Mouse (Mus musculus) liver, embryonic 11.5 days (tissue): ENCODE measurements at regions not wholly inside any gene's neighbourhood (a gene's known extent, or its start where the extent isn't known, plus 50 kb on each side); places are given as distances from the start of the nearest gene placed in this dataset.

ENCODE experiments used
- ATAC-seq: fragments of 200-750 bp; cut with Nextera tagmentation; replicated peaks from 2 replicates; pipeline ENCODE4 v1.8.0; 2017; ENCODE audit warnings: moderate number of reproducible peaks, mild to moderate bottlenecking, moderate TSS enrichment, moderate library complexity; ENCODE audit not compliant: low FRiP score
- DNase-seq: peaks from one replicate; pipeline ENCODE4 v3.0.0-alpha.2; 2017; ENCODE audit warnings: low spot score
- H3K27ac ChIP-seq: fragments of 300-500 bp; sonication (generic); 2 replicates; pipeline ENCODE4 v1.5.1; 2014; ENCODE audit warnings: mild to moderate bottlenecking, low read depth, low read length, control low read depth
- H3K27me3 ChIP-seq: fragments of 300-500 bp; sonication (generic); replicated peaks from 2 replicates; pipeline ENCODE4 v1.6.1; 2014; ENCODE audit warnings: low read length, mixed read lengths; ENCODE audit not compliant: control insufficient read depth, insufficient read depth
- H3K36me3 ChIP-seq: fragments of 300-500 bp; sonication (generic); 2 replicates; pipeline ENCODE4 v1.6.1; 2014; ENCODE audit warnings: mild to moderate bottlenecking, low read length, moderate library complexity, mixed read lengths; ENCODE audit not compliant: control insufficient read depth, insufficient read depth
- H3K4me1 ChIP-seq: fragments of 300-500 bp; sonication (generic); replicated peaks from 2 replicates; pipeline ENCODE4 v1.6.1; 2014; ENCODE audit warnings: low read length, mixed read lengths; ENCODE audit not compliant: control insufficient read depth, insufficient read depth
- H3K4me2 ChIP-seq: fragments of 300-500 bp; sonication (generic); 2 replicates; pipeline ENCODE4 v1.6.1; 2014; ENCODE audit warnings: mild to moderate bottlenecking, control low read depth, moderate library complexity
- H3K4me3 ChIP-seq: fragments of 300-500 bp; sonication (generic); 2 replicates; pipeline ENCODE4 v1.5.1; 2014; ENCODE audit warnings: low read depth, low read length, control low read depth
- H3K9ac ChIP-seq: fragments of 300-500 bp; sonication (generic); 2 replicates; pipeline ENCODE4 v1.6.1; 2014; ENCODE audit warnings: low read depth, low read length, control low read depth
- H3K9me3 ChIP-seq: fragments of 300-500 bp; sonication (generic); 2 replicates; pipeline ENCODE4 v1.6.1; 2016; ENCODE audit warnings: low read length, inconsistent platforms, mixed read lengths; ENCODE audit not compliant: control insufficient read depth
- WGBS: fragments of 180-500 bp; shearing (Covaris S2); extraction: QIAGEN DNeasy Blood & Tissue Kit; methylation state at CpG from one replicate; pipeline ENCODE4 v1.1.7; 2014; 5-methylcytosine and 5-hydroxymethylcytosine counted together

DNA sequence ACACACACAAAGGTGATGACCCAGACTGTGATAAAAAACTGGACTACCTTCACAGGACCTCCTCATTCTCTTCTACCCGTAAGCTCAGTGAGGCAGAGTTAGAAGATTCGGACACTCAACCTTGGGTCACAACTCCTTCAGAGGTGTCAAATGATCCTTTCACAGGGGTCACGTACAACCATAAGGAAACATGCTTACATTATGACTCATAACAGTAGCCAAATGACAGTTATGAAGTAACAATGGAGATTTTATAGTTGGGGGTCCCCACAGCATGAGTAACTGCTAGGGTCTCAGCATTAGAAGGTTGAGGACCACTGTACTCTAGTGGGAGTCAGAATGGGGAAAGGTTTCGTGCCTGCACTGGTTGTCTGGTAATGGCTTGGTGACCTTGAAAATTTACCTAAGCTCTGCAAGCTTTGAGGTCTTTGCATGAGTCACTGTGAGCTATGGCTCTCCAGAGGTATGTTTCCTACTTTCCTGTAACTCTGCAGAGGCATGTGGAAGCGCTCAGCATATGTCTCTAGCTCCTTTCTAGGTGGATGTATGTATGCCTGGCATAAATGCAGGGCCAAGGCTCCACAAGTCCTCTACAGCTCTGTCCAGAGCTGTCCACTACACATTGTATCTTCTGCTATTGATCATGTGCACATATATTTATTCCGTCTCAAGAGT is 158.6 kb downstream of the Rap2a start:
- DNase-seq (no peak), ATAC-seq (0 out of 2 replicates have a peak, but pooled peaks have one; percentile 2)
- H3K9ac ChIP-seq = no peak overlapping the region
- H3K36me3 ChIP-seq = no peaks in the 10 kb centered on the region
- no peaks in the 10 kb centered on the region for H3K27me3 ChIP-seq
- H3K9me3 ChIP-seq = no peaks in the 10 kb centered on the region
- no peak overlapping the region for H3K4me2 ChIP-seq
- H3K4me1 ChIP-seq = no peaks in the 10 kb centered on the region
- no peak overlapping the region for H3K4me3 ChIP-seq
- H3K27ac ChIP-seq = no peak overlapping the region
- 78% methylated on average over 6 of the region's 6 CpGs for WGBS

DNA sequence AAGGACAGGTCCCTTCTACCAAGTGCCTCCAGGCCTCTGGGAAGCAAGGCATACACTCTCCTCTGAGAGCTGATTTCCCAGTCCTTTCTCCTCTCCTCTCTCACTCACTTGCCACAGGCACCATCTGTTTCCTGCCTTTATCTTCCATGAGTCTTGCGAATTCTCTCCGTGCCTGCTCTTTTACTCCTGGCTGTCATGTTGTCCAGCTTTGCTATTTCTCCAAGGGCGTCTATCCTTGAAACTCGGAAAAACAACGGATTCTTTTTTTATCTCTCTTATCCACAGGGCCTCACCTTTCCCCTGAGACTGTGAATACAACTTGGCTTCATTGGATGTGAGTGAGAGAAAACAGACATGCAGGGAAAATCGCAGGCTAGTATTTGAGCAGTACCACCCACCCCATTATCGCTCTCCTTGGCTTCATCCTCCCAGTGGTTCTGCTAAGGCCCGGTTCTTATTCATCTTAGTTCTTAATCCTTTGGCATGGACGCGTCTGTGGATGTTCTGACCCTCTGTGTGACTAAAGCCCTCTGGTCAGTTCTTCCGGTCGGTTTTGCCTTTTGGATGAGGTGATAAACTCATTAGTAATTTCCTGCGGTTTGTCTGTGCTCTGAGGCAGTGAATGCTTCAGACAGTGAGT is 159.4 kb downstream of the Rap2a start:
- H3K9me3 ChIP-seq = no peaks in the 10 kb centered on the region
- ATAC-seq (peak; percentile 45; the same call in 1 of the 2 replicates), DNase-seq (no peak)
- WGBS = 20% methylated on average over 13 of the region's 13 CpGs
- H3K4me1 ChIP-seq = no peaks in the 10 kb centered on the region
- peak overlapping the region; percentile 21; the same call in 1 of the 2 replicates for H3K27ac ChIP-seq
- H3K4me3 ChIP-seq = no peak overlapping the region
- H3K36me3 ChIP-seq = no peaks in the 10 kb centered on the region
- H3K9ac ChIP-seq = no peak overlapping the region
- peak overlapping the region; percentile 37 for H3K4me2 ChIP-seq
- no peaks in the 10 kb centered on the region for H3K27me3 ChIP-seq

DNA sequence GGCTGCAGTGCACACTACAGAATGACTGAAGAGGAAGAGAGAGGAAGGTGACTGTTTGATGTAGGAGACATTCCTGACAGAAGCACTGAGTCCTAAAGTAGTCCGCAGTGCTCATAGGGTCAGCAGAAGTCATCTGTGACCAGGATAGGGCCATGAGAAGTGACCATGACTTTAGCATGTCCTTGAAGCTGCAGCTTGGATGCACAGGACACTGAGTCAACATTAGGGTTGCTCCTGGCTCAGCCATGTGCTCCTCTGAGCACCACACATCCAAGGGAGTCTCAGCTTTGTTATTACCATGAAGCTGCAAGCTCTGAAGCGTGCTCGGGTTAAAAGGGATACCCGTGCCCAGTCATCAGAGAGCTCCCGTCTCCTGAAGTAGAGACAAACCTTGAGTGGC is 164.3 kb downstream of the Rap2a start:
- no peak overlapping the region for H3K27ac ChIP-seq
- no peak for ATAC-seq
- no peak for DNase-seq
- no peaks in the 10 kb centered on the region for H3K36me3 ChIP-seq
- 92% methylated on average over 5 of the region's 5 CpGs for whole genome bisulfite sequencing
- H3K4me3 ChIP-seq = no peak overlapping the region
- H3K9me3 ChIP-seq = no peaks in the 10 kb centered on the region
- no peak overlapping the region for H3K9ac ChIP-seq
- H3K4me2 ChIP-seq = no peak overlapping the region
- H3K27me3 ChIP-seq = no peaks in the 10 kb centered on the region
- H3K4me1 ChIP-seq = no peaks in the 10 kb centered on the region

DNA sequence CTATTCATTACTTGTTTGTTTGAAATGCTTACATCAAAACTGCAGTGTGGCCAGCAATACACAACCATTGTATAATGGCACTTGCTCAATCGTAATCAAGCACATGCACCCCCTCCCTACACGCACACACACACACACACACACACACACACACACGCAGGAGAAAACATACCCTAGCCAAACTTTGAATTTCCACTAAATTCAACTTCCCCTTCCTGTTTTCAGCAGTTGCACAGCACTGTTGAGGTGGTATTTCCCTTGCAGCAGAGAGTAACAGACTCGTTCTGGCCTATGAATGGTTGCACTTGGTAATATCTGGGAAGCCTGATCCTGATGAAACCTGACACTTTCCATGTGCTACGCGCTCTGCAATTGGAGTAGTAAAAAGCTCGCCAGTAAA is 173.8 kb downstream of the Rap2a start:
- 77% methylated on average over 7 of the region's 7 CpGs for WGBS
- no peaks in the 10 kb centered on the region for H3K27me3 ChIP-seq
- DNase-seq (no peak), ATAC-seq (no peak)
- no peak overlapping the region for H3K4me2 ChIP-seq
- H3K4me1 ChIP-seq = no peaks in the 10 kb centered on the region
- no peak overlapping the region for H3K4me3 ChIP-seq
- H3K9ac ChIP-seq = no peak overlapping the region
- no peaks in the 10 kb centered on the region for H3K36me3 ChIP-seq
- H3K27ac ChIP-seq = no peak overlapping the region
- H3K9me3 ChIP-seq = no peaks in the 10 kb centered on the region

DNA sequence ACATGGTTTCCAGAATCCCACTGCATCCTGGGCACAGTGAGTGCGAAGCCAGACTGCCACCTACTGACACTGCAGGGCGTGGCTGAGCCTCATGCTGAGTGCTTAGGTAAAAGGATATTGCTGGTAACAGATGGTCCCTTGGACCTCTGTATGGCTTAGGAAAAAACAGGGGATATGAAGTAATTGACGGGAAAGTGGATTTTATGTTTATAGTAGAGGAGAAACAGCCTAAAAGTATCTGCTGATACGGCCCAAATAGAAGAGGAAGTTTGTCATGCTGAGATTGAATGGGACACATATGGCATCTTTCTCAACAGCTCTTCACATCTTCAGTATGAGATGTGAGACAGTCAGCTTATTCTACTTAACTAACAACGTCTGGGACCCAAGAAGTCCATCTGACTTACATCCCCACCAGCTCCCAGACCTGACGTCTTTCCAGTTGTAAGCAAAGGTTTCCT is 182.1 kb downstream of the Rap2a start:
- Histone ChIP-seq H3K4me3 (no peak overlapping the region), H3K9me3 (no peaks in the 10 kb centered on the region), H3K27ac (no peak overlapping the region), H3K27me3 (no peaks in the 10 kb centered on the region), H3K4me1 (no peaks in the 10 kb centered on the region), H3K9ac (no peak overlapping the region), H3K36me3 (no peaks in the 10 kb centered on the region), H3K4me2 (no peak overlapping the region)
- DNase-seq = peak; percentile 25
- no peak for ATAC-seq
- 59% methylated on average over 6 of the region's 6 CpGs for WGBS

DNA sequence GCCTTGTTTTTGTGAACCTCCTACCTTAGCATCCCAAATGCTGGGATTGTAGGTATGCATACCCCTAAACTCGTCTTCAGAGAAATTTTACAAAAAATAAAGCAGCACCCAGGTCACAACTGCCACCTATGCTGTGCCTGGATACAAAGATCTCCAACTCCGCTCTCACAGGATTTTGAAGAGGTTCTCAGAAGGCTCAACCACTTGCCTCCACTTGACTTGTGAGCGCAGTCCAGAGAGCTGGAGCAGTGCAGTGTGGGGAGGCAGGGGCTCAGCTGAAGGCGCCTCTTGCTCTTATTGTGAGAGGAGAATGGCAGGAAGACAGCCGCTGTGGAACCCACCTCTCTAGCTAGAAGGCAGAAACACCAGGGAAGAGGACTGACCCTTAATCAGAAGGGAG is 182.9 kb downstream of the Rap2a start:
- 63% methylated on average over 5 of the region's 5 CpGs for WGBS

DNA sequence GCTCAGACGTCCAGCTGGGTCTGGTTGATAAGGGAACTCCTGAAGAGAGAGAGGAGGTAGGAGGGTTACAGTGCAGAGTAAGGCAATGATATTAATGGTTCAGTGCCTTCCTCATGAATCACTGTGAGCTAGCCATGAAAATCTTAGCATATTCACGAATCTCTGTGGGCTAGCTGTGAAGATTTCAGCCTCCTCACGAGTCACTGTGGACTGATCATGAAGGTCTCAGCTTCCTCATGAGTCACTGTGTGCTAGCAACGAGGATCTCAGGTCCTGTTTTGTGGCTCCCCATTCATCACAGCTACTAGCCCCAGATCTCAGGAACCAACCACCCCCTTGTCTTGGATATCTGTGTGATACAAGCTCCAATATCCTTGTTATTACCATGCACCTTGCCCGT is 191.4 kb downstream of the Rap2a start:
- Histone ChIP-seq H3K27ac (no peak overlapping the region), H3K9me3 (no peaks in the 10 kb centered on the region), H3K9ac (no peak overlapping the region), H3K36me3 (no peaks in the 10 kb centered on the region), H3K4me3 (no peak overlapping the region), H3K4me2 (no peak overlapping the region), H3K27me3 (no peaks in the 10 kb centered on the region), H3K4me1 (no peaks in the 10 kb centered on the region)
- ATAC-seq (no peak), DNase-seq (no peak)
- 48% methylated on average over 5 of the region's 5 CpGs for WGBS

More for the DNA sequence above, 182.9 kb downstream of the Rap2a start:
- no peak overlapping the region for H3K4me3 ChIP-seq
- DNase-seq = peak; percentile 22
- no peaks in the 10 kb centered on the region for H3K9me3 ChIP-seq
- no peaks in the 10 kb centered on the region for H3K36me3 ChIP-seq
- H3K27ac ChIP-seq = no peak overlapping the region
- H3K4me2 ChIP-seq = no peak overlapping the region
- H3K9ac ChIP-seq = no peak overlapping the region
- H3K4me1 ChIP-seq = no peaks in the 10 kb centered on the region
- H3K27me3 ChIP-seq = no peaks in the 10 kb centered on the region
- no peak for ATAC-seq

DNA sequence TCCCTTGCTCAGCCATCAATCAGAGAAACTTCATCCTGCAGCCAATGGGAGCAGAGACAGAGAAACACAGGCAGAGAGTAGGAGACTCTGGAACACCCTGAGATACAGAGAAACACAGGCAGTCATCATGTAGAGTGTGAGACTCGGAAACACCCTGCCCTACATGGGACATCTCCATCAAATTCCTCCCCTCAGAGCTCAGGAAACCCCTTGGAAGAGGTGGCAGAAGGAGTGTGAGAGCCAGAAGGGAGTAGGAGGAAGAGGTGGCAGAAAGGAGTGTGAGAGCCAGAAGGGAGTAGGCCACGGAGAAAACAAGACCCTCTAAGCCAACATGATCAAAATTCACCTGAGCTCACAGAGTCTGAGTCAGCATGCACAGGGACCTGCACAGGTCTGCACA is 197.5 kb downstream of the Rap2a start:
- DNase-seq (no peak), ATAC-seq (no peak)
- no peak overlapping the region for H3K4me2 ChIP-seq
- no peak overlapping the region for H3K9ac ChIP-seq
- H3K27me3 ChIP-seq = no peaks in the 10 kb centered on the region
- WGBS = 55% methylated on average over 2 of the region's 2 CpGs
- no peaks in the 10 kb centered on the region for H3K4me1 ChIP-seq
- no peaks in the 10 kb centered on the region for H3K9me3 ChIP-seq
- H3K27ac ChIP-seq = no peak overlapping the region
- H3K4me3 ChIP-seq = no peak overlapping the region
- no peaks in the 10 kb centered on the region for H3K36me3 ChIP-seq

DNA sequence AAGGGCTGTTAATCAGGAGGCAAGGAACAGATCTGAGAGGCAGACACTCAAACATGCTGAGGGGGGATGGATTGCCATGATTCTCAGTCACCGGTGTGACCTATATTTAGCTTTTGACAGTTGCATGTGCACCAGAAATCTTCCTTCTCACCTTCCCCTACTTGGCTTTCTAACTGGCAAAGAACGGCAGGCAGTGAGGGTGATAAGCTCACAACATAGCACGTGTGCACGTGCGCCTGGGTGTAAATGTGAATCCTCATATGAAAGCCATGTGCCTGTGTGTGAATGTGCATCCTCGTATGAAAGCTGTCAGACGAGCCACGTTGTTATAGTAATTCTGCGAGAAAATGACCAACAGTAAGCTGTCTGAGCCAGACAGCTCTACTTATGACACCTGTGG is 200.3 kb downstream of the Rap2a start:
- Histone ChIP-seq H3K4me2 (no peak overlapping the region), H3K9me3 (no peaks in the 10 kb centered on the region), H3K27me3 (no peaks in the 10 kb centered on the region), H3K4me3 (no peak overlapping the region), H3K27ac (no peak overlapping the region), H3K9ac (no peak overlapping the region), H3K36me3 (no peaks in the 10 kb centered on the region), H3K4me1 (no peaks in the 10 kb centered on the region)
- ATAC-seq (no peak), DNase-seq (no peak)
- WGBS = 81% methylated on average over 9 of the region's 9 CpGs
